Mouse (Mus musculus): ENCODE data around the gene Kmt2e.

- TF ChIP-seq POLR2A (IDR thresholded peaks at IDR 0.05; ENCODE audit: insufficient read depth, low read length) (no peak), CTCF (IDR thresholded peaks at IDR 0.05; ENCODE audit: low read depth, low read length) (no peak), EP300 (IDR thresholded peaks at IDR 0.05; ENCODE audit: insufficient read depth, low read depth, low read length) (no peak)
Observed at GRCm38 (mm10) chr5:23496396-23496795, 62.2 kb downstream of the Kmt2e start.
